Mouse (Mus musculus) erythroblast, embryonic 14.5 days (primary cell): ENCODE data around the gene Slc4a7.

ENCODE experiments used
- GATA1 ChIP-seq: IDR thresholded peaks from 2 replicates; pipeline ENCODE4 v1.6.1; 2012; ENCODE audit warnings: low read length, inconsistent platforms, mixed read lengths
- TAL1 ChIP-seq: IDR thresholded peaks from 3 replicates; pipeline ENCODE4 v1.6.1; 2012; ENCODE audit warnings: low read length, inconsistent platforms, mixed read lengths

DNA sequence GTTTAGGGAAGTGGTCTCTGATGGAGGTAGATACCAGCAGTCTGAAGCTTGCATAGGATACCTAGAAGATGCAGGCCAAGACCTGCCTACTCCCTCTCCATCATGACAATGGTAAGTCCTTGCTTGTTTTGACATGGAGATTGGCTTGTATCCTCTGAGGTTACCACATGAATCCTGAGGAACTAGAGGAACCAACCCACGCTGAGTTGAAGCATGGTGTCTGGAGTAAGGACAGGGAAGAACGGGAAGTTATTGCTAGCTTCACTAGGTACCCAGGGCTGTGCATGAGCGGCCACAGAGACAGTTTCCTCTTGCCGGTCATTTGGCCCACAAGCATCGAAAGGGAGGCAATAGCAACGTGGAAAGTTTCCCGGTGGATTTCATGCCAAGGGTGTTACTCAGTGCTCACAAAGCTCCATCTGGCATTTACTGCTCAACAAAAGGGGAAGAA is 16.0 kb upstream of the Slc4a7 start:
- TF ChIP-seq GATA1 (no peak), TAL1 (no peak)
